Mouse (Mus musculus) gastrocnemius, adult 8-10 months (tissue): ENCODE data around the gene Magi1. TPM values are rescaled to one million over a fixed set of nuclear protein-coding genes. Genes with fewer than 3 reads are reported as not detected.

Source experiments
- DNase-seq, 2 experiments: peaks; one replicate each; pipeline ENCODE4 v3.0.0; 2022; ENCODE audit warnings: low spot score in 2 of 2
- total RNA-seq, 4 experiments: library from RNA; stranded (reverse); gene quantifications; 2 replicates each; pipeline ENCODE4 v1.2.4; 2022

Gene Magi1
- total RNA-seq, 4 experiments from 2014 or later: 1.7 to 5.1 (median 2.0) TPM

DNA sequence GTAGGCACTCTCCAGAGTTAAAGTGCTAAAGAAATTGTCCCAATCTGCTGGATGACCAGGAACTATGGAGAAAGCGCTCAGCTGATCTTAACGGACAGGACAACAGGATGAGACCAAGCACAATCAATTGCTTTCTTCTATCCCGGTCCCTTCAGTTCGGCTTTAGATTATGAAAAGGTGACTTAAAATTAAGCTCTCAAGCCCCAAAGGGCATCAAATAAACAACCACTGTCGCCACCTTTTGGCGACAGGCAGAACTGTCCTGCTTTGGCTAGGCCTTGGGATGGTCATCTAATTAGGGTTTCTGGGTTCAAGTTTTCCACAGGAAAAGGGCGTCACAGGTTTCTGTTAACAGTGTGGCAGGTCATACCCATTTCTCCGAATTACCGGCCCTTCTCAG is 298.6 kb downstream of the Magi1 start:
- no peak for DNase-seq

- DNase-seq: no peak
Observed at GRCm38 (mm10) chr6:93983551-93983950, 300.2 kb downstream of the Magi1 start.

GRCm38 (mm10) chr6:93981211-93981610 is 302.5 kb downstream of the Magi1 start:
- no peak for DNase-seq

- no peak for DNase-seq
Observed at GRCm38 (mm10) chr6:93979241-93979640, 304.5 kb downstream of the Magi1 start.

GRCm38 (mm10) chr6:93968721-93969120 is 315.0 kb downstream of the Magi1 start:
- no peak for DNase-seq

GRCm38 (mm10) chr6:93962757-93963336 is 320.9 kb downstream of the Magi1 start:
- DNase-seq: no peak

GRCm38 (mm10) chr6:93961782-93962181 is 321.9 kb downstream of the Magi1 start:
- DNase-seq: no peak

DNA sequence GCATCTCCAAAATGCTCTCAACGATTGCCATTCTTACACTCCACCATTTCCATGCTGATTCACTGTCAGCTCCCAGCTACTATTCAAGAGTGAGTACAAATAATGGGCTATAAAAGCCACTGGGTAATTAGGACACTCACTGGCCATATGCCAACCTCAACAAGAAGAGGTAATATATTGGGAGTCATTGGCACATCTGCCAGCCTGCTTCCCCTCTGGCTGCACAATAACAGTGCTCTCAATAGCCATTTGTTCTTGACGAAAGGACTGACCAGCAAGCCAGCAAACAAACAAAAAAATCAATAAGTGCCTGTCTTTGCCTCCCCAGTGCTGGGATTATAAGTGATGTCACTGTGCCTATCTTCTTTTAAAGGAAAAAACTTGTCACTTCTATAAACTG is 326.5 kb downstream of the Magi1 start:
- no peak for DNase-seq

DNA sequence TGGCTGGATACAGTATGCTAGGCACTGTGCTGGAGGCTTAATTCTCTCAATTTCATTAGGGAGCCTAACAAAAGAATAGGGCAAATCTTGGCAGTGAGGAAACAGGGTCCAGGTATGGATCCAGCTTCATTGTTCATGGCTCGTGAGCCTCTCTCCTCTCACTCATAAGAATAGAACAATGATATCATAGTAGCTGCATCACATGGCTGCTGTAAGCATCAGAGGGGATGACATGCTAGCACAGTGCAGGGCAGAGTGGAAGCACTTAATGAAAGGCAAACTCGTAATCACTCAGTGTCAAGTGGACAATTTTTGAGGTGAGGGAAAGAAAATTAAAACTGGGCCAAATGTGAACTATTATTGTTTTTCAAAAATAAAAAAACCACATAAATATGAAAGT is 337.1 kb downstream of the Magi1 start:
- no peak for DNase-seq

DNA sequence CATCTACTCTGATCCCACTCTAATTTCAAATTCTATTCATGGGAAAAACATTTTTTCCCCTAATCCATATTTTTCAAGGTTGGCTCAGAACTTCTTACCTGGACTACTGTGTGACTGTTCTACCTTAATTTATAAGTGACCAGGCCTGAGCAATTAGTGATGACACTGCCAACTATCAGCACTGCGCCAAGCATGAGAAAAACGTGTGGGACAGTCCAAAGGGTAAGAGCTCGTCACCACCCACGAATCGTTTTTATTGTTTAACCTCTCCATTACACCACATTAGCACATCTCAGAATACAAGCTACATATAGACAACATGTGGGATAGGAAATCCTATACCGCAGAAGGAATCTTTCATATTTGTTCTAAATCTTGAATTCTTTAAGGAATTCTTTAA is 347.4 kb downstream of the Magi1 start:
- no peak for DNase-seq

DNA sequence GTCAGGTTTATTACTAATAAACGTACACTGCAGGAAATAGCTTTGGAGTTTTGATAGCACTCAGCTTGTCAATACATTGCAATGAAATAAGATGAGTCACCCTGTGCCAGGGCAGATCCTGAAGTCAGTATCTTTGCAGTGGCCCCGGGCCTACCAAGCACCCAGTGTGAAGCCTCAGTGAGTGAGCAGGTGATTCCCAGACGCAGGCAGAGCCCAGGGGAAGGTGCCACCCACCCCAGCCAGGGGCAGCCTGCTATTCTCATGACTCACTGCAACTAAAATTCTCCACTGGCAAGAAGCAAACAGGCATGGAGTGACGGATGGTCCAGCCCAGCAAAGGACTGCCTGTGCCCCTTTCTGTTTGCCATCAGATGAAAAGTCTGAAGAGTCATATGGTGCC is 347.9 kb downstream of the Magi1 start:
- DNase-seq: no peak

- DNase-seq: no peak
Observed at GRCm38 (mm10) chr6:93934700-93935099, 349.0 kb downstream of the Magi1 start.

DNA sequence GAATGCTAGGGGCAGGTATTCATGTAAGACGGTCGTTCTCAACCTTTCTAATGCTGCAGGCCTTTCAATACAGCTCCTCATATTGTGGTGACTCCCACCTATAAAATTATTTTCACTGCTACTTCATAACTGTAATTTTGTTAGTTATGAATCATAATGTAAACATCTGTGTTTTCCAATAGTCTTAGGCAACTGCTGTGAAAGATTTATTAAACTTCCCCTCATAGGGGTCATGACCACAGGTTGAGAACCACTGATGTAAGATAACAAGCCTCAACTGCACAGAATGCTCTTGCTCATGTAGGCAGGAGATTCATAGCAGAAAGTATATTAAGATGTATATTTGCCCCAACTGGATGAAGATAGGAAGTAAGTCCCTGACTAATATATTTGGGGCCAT is 359.1 kb downstream of the Magi1 start:
- no peak for DNase-seq

DNA sequence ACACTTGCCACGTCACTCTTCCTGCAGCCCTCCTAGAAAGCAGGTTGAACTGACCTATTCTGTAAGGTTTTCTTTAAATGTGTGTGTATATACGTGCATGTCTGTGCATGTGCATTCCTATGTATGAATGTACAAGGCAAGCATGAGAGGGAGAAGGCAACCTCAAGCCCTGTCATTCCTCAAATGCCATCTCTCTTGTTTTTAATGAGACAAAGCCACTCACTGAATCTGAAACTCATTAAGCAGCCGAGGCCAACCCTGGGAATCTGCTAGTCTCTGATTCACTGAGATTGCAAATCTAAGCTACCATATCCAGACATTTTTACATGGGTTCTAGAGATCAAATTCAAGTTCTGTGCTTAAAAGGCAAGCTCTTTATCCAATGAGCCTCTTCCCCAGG is 359.7 kb downstream of the Magi1 start:
- no peak for DNase-seq

DNA sequence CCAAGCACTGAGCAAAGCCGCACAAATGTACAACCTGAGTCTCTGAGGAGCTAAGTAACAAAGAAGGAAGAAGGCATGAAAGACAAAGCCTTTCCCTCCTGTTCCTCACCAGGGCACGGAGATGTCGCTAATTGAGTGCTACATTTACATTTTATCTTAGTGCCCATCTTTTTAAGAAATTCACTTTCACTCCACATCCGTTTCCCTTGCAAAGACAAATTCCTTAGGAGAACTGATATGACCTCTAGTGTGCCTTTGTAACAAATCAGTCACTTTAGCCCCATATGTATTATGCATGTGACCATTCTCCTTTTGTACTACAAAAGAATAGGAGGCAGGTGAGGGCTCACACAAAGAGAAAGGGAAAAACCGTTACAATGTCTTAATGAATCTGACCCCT is 360.4 kb downstream of the Magi1 start:
- no peak for DNase-seq

GRCm38 (mm10) chr6:93922931-93923330 is 360.8 kb downstream of the Magi1 start:
- DNase-seq: no peak

GRCm38 (mm10) chr6:93913226-93913861 is 370.4 kb downstream of the Magi1 start:
- no peak for DNase-seq

GRCm38 (mm10) chr6:93912582-93913225 is 371.0 kb downstream of the Magi1 start:
- no peak for DNase-seq

GRCm38 (mm10) chr6:93912003-93912581 is 371.6 kb downstream of the Magi1 start:
- no peak for DNase-seq

- no peak for DNase-seq
Observed at GRCm38 (mm10) chr6:93911420-93911819, 372.3 kb downstream of the Magi1 start.

GRCm38 (mm10) chr6:93909976-93910375 is 373.7 kb downstream of the Magi1 start:
- DNase-seq: no peak

- no peak for DNase-seq
Observed at GRCm38 (mm10) chr6:93904987-93905386, 378.7 kb downstream of the Magi1 start.

DNA sequence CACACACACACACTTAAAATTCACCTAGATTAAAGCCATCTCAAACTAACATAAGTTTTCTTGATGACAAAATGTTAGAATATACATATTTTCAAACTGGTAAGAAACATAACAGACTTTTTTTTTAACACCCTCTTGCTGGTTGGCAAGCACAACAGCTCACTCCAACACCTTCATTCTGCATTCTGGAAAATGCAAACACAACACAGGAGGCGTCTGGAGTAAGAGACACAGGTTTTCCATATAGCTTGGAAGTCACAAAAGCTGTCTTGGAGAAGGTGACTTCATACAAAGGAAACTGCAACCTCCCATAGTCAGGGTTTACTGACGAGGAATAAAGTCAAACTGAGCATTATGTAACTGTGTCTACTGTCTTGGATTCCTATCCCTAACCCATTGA is 381.5 kb downstream of the Magi1 start:
- no peak for DNase-seq
